Mouse (Mus musculus) heart, adult 9 months (tissue): ENCODE measurements around the gene Vmn1r214.

ENCODE experiments used
- DNase-seq, 2 experiments: peaks; one replicate each; pipeline ENCODE4 v3.0.0; 2022; ENCODE audit warnings: low spot score in 2 of 2

Vmn1r214 gene

DNA sequence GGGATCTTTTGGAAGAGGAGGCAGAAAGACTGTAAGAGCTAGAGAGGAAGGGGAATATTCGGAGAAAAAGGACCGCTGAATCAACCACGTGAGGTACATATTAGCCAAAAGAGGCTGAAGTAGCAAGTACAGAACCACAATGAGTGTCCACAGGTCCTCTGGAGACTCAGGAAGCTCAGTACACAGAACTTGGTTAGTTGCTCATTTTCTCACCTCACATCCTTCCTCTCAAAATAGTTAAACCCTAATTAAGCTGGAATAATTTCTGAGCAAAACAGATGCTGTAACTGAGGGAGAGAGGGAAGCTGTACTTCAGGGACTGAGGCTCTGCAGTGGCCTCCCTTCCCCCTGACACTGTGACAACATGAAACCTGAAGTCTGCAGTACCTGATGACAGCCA lies at the start of gene Vmn1r214:
TSS of gene Vmn1r214 (plus strand) at position 301 of the 400 bp plus-strand sequence.
- DNase-seq: no peak

DNA sequence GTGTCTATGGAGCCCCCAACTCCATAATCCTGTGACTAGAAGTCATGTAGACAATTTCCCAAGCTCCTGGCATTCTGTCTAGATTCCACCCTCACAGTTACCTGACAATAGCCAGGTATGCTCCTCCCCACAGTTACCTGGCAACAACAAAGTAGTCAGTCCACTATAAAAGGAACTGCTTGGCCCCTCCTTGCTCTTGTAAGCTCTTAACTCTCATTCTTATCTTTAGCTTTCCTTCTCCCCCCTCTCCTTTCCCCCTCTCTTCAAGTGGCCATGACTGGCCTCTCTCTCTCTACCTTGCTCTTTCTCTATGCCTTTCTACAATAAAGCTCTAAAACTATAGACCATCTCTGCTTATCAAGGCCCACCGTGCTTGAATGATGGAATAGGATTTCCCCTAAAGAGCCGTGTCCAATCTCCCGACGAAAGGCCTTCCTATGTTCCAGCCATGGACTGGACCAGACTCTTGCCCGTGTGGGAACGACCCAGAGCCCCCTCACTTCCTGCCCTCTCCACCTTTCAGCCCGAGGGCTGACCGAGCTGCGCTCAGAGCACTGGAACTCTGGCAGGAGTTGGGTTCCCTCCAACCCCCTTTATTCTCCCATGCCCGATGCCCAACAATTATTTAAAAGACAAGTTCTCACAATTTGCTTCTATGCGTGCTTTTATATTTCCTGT lies 39.9 kb upstream of the Vmn1r214 start:
- no peak for DNase-seq

DNA sequence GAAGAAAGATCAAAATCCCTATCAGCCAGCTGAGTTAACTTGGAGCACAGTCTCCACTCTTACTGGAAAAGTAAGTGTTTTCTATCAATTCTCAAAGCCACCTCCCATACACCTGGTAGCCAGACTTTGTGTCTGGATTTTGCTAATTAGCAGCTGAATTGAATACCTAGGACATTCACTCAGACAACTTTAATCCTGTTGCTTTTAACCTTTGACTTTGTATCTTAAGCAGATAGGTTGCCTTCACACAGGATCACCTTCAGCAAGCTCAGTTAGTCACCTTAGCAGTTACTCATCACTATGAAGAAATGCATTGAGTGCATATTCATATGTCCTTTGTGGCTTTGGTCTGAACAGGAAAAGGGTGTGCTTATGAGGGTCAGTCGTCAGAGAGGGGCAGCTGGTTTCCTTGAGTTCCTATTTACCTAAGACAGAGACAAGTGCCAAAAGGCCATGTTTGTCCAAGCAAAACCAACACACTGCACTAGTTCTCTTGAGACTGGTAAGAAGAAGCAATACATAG lies 38.0 kb upstream of the Vmn1r214 start:
- DNase-seq: no peak

DNA sequence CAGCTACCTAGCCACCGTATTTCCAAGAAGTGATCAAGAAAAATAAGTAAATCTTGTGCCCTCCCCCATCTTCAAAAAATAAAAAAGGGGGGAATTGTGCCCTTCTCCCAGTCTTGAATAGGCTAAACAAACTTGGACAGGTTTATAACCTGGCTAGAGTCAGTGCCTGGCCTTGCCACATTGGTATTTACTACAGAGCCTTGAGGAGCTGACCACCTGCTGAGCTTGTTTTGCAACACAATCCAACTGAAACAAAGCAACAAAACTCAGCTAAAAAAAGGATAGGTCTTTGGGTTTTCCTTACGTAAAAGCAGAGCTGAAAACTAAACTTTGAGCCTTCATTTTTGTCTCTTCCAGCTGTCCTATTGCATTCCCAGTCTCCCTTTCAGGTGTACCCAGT lies 37.5 kb upstream of the Vmn1r214 start:
- DNase-seq: no peak

DNA sequence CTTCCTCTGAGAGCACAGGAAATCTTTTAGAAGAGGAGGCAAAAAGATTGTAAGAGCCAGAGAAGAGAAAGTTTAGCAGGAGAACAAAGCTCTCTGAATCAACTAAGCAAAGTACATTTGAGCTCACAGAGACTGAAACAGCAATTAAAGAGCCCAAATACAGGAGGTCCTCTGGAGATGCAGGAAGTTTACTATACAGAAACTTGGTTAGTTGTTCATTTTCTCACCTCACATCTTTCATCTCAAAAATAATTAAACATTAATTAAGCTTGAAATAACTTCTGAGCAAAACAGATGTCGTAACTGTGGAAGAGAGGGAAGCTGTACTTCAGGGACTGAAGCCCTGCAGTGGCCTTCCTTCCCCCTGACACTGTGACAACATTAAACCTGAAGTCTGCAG lies 22.9 kb upstream of the Vmn1r214 start, which contains the start of gene Vmn1r213:
TSS of gene Vmn1r213 (plus strand) at position 301 of the 400 bp plus-strand sequence.
- DNase-seq: no peak

DNA sequence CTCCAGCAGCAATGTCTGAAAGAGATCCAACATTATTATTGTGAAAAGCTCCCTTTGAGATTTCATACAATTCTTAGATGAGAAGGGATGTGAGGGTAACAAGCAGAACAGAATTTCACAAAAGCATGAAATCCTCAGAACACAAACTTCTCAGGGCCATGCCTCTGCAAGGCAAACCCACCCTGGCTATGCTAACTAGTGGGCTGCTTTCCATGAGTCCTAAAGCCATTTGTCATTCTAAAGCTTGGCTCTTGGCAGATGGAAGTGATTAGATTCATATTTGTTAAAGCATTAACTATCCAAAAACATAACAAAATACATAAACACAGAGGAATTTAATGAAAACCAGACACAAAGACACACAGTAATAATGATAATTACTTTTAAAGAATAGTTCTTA lies 12.1 kb upstream of the Vmn1r214 start:
- no peak for DNase-seq

DNA sequence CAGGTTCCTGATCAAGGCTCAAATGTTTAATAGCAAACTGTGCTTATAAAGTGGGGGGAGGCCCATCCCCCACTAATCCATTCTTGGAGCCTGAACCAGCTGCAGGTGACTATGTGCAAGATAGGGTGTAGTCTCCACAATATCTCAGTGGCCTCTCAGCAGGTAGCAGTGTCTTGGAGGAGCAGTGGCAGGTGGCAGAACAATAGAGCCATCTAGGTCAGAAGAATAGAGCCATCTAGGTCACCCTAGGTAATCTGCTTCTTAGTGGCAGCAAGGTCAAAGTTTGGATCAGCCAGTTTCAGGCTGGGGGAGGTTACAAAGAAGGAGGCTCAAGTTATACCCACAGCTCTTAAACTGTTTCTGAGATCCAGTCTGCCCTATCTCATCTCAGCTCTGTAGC lies 5.4 kb upstream of the Vmn1r214 start:
- DNase-seq: no peak

DNA sequence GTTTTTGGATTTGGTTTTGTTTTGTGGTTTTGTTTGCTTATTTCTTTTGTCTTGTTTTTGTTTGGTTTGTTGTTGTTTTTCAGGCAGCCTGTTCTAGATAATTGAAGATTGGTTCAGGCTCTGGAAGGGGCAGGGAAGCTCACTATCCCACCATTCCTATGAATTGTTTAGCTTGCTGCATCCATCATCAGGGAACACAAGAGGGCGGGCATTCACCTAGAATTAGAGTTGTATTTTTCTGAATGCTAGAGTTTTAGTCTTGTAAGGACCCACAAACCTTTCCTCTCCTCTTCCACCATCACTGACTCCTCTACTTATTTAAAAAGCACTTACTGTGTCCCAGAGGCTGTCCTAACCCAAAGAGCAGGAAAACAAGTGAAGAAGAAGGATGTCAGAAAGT lies 27.6 kb downstream of the Vmn1r214 start:
- DNase-seq: no peak

DNA sequence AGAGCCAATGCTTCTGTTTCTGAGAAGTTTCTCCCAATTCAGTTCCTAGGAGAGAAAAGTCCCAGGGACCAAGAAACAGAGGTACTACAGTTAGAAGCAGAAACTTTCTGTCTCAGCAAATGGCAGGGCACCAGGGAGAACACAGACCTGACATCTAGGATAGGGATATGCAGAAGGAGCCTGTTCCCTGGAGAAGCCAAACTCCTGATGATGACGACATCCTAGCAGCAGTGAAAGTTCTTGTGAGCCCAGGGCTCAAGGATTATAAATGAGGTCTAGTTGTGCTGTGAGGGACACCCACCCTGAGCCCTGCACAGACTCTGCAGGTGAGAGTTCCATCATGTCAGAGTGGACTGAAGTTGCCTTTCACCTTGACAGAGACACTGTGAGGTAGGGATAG lies 37.5 kb downstream of the Vmn1r214 start, which contains the start of gene Vmn1r215:
TSS of gene Vmn1r215 (plus strand) at position 301 of the 400 bp plus-strand sequence.
- no peak for DNase-seq

DNA sequence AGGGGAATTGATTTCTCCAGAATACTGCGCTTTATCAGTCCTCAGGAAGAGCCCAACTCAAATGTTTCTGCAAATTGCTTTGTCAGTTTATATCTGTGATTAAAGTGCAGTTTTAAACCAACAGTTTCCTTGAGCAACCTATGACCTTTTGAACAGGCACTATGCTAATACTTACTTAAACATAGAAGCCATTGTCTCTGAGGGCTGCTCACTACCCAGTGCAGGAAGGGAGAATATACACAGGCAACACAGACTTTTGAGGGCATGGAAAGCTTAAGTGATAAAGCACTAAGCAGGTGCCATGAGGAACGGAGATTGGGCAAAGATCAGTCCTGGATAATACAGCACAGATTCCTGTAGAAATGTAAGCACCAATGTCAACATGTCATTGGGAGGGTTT lies 39.1 kb downstream of the Vmn1r214 start:
- DNase-seq: no peak
